Mouse (Mus musculus) ovary, postnatal 36 days (tissue): ENCODE results near the gene Slc37a2.
A peak's percentile ranks its signal among the peaks of the same experiment; 100 is the strongest.
"Not testable (repeated sequence)": the region's sequence is repeated elsewhere in the genome, so short reads cannot be mapped to it uniquely, and the experiment has no call there.

ENCODE experiments used
- DNase-seq: peaks from one replicate; pipeline ENCODE4 v3.0.0; 2022; ENCODE audit warnings: low spot score, mixed read lengths

Gene Slc37a2

GRCm38 (mm10) chr9:37255149-37255888 lies at the start of gene Slc37a2:
Gene Slc37a2, minus strand, starts transcription at chr9:37255738.
- peak; percentile 61 for DNase-seq

- no peak for DNase-seq
Measured at GRCm38 (mm10) chr9:37301720-37302119, 46.2 kb upstream of the Slc37a2 start.

GRCm38 (mm10) chr9:37300501-37300900 lies 45.0 kb upstream of the Slc37a2 start:
- not testable (repeated sequence) for DNase-seq

- DNase-seq: no peak
Measured at GRCm38 (mm10) chr9:37295586-37295985, 40.0 kb upstream of the Slc37a2 start.

- DNase-seq: no peak
Measured at GRCm38 (mm10) chr9:37266622-37267021, 11.1 kb upstream of the Slc37a2 start.

- DNase-seq: peak; percentile 53
Measured at GRCm38 (mm10) chr9:37255889-37256225, 319 bp upstream of the Slc37a2 start.

- DNase-seq: no peak
Measured at GRCm38 (mm10) chr9:37254531-37255110, 917 bp downstream of the Slc37a2 start.

GRCm38 (mm10) chr9:37250631-37251030 lies 4.9 kb downstream of the Slc37a2 start:
- no peak for DNase-seq

GRCm38 (mm10) chr9:37249976-37250375 lies 5.6 kb downstream of the Slc37a2 start:
- DNase-seq: no peak

GRCm38 (mm10) chr9:37248381-37248906 lies 7.1 kb downstream of the Slc37a2 start:
- DNase-seq: no peak

GRCm38 (mm10) chr9:37247429-37247828 lies 8.1 kb downstream of the Slc37a2 start:
- DNase-seq: no peak

- DNase-seq: no peak
Measured at GRCm38 (mm10) chr9:37245810-37246209, 9.7 kb downstream of the Slc37a2 start.

- DNase-seq: no peak
Measured at GRCm38 (mm10) chr9:37245404-37245803, 10.1 kb downstream of the Slc37a2 start.

GRCm38 (mm10) chr9:37244600-37244999 lies 10.9 kb downstream of the Slc37a2 start:
- no peak for DNase-seq

- no peak for DNase-seq
Measured at GRCm38 (mm10) chr9:37242764-37243163, 12.8 kb downstream of the Slc37a2 start.

GRCm38 (mm10) chr9:37235951-37236737 lies 19.4 kb downstream of the Slc37a2 start:
- DNase-seq: no peak

- DNase-seq: no peak
Measured at GRCm38 (mm10) chr9:37232201-37233195, 23.0 kb downstream of the Slc37a2 start.

- no peak for DNase-seq
Measured at GRCm38 (mm10) chr9:37230486-37231195, 24.9 kb downstream of the Slc37a2 start.

GRCm38 (mm10) chr9:37229880-37230325 lies 25.6 kb downstream of the Slc37a2 start:
- DNase-seq: peak; percentile 31

GRCm38 (mm10) chr9:37225581-37225980 lies 30.0 kb downstream of the Slc37a2 start:
- no peak for DNase-seq

GRCm38 (mm10) chr9:37220755-37221154 lies 34.8 kb downstream of the Slc37a2 start:
- no peak for DNase-seq
